Mouse (Mus musculus) MEL (cell line): ENCODE results near the gene Lcmt1. TPM values are rescaled to one million over a fixed set of nuclear protein-coding genes. Genes with fewer than 3 reads are reported as not detected.

Source experiments
- DNase-seq: peaks from one replicate; pipeline ENCODE4 v3.0.0; 2011; ENCODE audit warnings: low read depth, low spot score
- H3K27ac ChIP-seq: 2 replicates; pipeline ENCODE4 v1.5.1; 2012; ENCODE audit warnings: low read depth, mild to moderate bottlenecking, control low read depth, low read length, moderate library complexity; ENCODE audit not compliant: control insufficient read depth
- H3K27me3 ChIP-seq, 2 experiments: fragments of 150-350 bp in 1 of 2; sonication (generic) in 1 of 2; 2 replicates each; pipeline ENCODE4 v1.6.1; 2012; ENCODE audit warnings: low read length in 2 of 2, mild to moderate bottlenecking in 2 of 2, improper control_type of control experiment in 1 of 2, moderate library complexity in 1 of 2; ENCODE audit not compliant: insufficient read depth in 2 of 2, control insufficient read depth in 1 of 2
- H3K36me3 ChIP-seq, 2 experiments: 2 replicates each; pipeline ENCODE4 v1.6.1; 2012 to 2014; ENCODE audit warnings: low read length in 2 of 2, improper control_type of control experiment in 1 of 2, inconsistent platforms in 1 of 2, mild to moderate bottlenecking in 1 of 2; ENCODE audit not compliant: insufficient read depth in 2 of 2, control insufficient read depth in 1 of 2
- H3K4me1 ChIP-seq, 2 experiments: fragments of 150-350 bp in 1 of 2; sonication (generic) in 1 of 2; 2 replicates each; pipeline ENCODE4 v1.6.1; 2012; ENCODE audit warnings: low read length in 2 of 2, improper control_type of control experiment in 1 of 2, mild to moderate bottlenecking in 1 of 2; ENCODE audit not compliant: insufficient read depth in 2 of 2, control insufficient read depth in 1 of 2
- H3K4me3 ChIP-seq, 2 experiments: fragments of 150-350 bp in 1 of 2; sonication (generic) in 1 of 2; 2 replicates each; pipeline ENCODE4 v1.5.1; 2012; ENCODE audit warnings: low read depth in 2 of 2, low read length in 2 of 2, mild to moderate bottlenecking in 2 of 2, moderate library complexity in 2 of 2, control low read depth in 1 of 2, improper control_type of control experiment in 1 of 2; ENCODE audit not compliant: control insufficient read depth in 1 of 2, insufficient read depth in 1 of 2
- H3K79me2 ChIP-seq: 2 replicates; pipeline ENCODE4 v1.6.1; 2012; ENCODE audit warnings: mild to moderate bottlenecking, low read length, moderate library complexity; ENCODE audit not compliant: control insufficient read depth, poor library complexity, insufficient read depth
- H3K9ac ChIP-seq: 2 replicates; pipeline ENCODE4 v1.6.1; 2012; ENCODE audit warnings: low read depth, mild to moderate bottlenecking, control low read depth, low read length, moderate library complexity; ENCODE audit not compliant: control insufficient read depth, poor library complexity, severe bottlenecking
- H3K9me3 ChIP-seq: fragments of 150-350 bp; sonication (generic); replicated peaks from 2 replicates; pipeline ENCODE4 v1.6.1; 2012; ENCODE audit warnings: mild to moderate bottlenecking, low read length, improper control_type of control experiment, moderate library complexity; ENCODE audit not compliant: insufficient read depth
- ELF1 ChIP-seq: IDR thresholded peaks from 2 replicates; pipeline ENCODE4 v1.6.1; 2014; ENCODE audit warnings: low read depth, mild to moderate bottlenecking, inconsistent platforms, low read length, improper control_type of control experiment, moderate library complexity
- KAT2A ChIP-seq: conservative IDR thresholded peaks from 2 replicates; pipeline ENCODE4 v1.6.1; 2012; ENCODE audit warnings: low read depth, low read length, improper control_type of control experiment, inconsistent platforms
- MAFK ChIP-seq: IDR thresholded peaks from 2 replicates; pipeline ENCODE4 v1.6.1; 2011; ENCODE audit warnings: low read depth, mild to moderate bottlenecking, low read length, improper control_type of control experiment, borderline replicate concordance
- MAX ChIP-seq: IDR thresholded peaks from 2 replicates; pipeline ENCODE4 v1.6.1; 2011; ENCODE audit warnings: low read length, improper control_type of control experiment
- MEF2A ChIP-seq: IDR thresholded peaks from 2 replicates; pipeline ENCODE4 v1.6.1; 2014; ENCODE audit warnings: low read depth, mild to moderate bottlenecking, inconsistent platforms, low read length, improper control_type of control experiment; ENCODE audit not compliant: poor library complexity, insufficient replicate concordance, severe bottlenecking; ENCODE audit errors: extremely low read depth
- MYB ChIP-seq: IDR thresholded peaks from 2 replicates; pipeline ENCODE4 v1.6.1; 2011; ENCODE audit warnings: mild to moderate bottlenecking, low read depth, low read length, improper control_type of control experiment
- MYC ChIP-seq: IDR thresholded peaks from 2 replicates; pipeline ENCODE4 v1.6.1; 2011; ENCODE audit warnings: low read depth, mild to moderate bottlenecking, low read length, improper control_type of control experiment, moderate library complexity
- POLR2A ChIP-seq, 2 experiments: IDR thresholded peaks; 2 replicates each; pipeline ENCODE4 v1.6.1; 2011 to 2012; ENCODE audit warnings: low read length in 2 of 2, mild to moderate bottlenecking in 2 of 2, control low read depth in 1 of 2, improper control_type of control experiment in 1 of 2, low read depth in 1 of 2, moderate library complexity in 1 of 2; ENCODE audit not compliant: control insufficient read depth in 1 of 2, insufficient read depth in 1 of 2, poor library complexity in 1 of 2
- POLR2AphosphoS5 ChIP-seq: IDR thresholded peaks from 2 replicates; pipeline ENCODE4 v1.6.1; 2012; ENCODE audit warnings: low read depth, borderline replicate concordance, mild to moderate bottlenecking, inconsistent platforms, low read length, moderate library complexity, mixed read lengths
- RAD21 ChIP-seq: IDR thresholded peaks from 2 replicates; pipeline ENCODE4 v1.6.1; 2011; ENCODE audit warnings: mild to moderate bottlenecking, low read depth, low read length, improper control_type of control experiment
- RCOR1 ChIP-seq: IDR thresholded peaks from 2 replicates; pipeline ENCODE4 v1.6.1; 2012; ENCODE audit warnings: low read depth, mild to moderate bottlenecking, inconsistent platforms, low read length, improper control_type of control experiment
- SIN3A ChIP-seq: IDR thresholded peaks from 2 replicates; pipeline ENCODE4 v1.6.1; 2012; ENCODE audit warnings: low read length, improper control_type of control experiment, inconsistent platforms
- TAL1 ChIP-seq: IDR thresholded peaks from 2 replicates; pipeline ENCODE4 v1.6.1; 2012; ENCODE audit warnings: mild to moderate bottlenecking, inconsistent platforms, low read length, moderate library complexity, mixed read lengths
- ZKSCAN1 ChIP-seq: IDR thresholded peaks from 2 replicates; pipeline ENCODE4 v1.6.1; 2012; ENCODE audit warnings: low read depth, mild to moderate bottlenecking, inconsistent platforms, low read length, improper control_type of control experiment, moderate library complexity
- ZMIZ1 ChIP-seq: IDR thresholded peaks from 2 replicates; pipeline ENCODE4 v1.6.1; 2012; ENCODE audit warnings: low read depth, mild to moderate bottlenecking, inconsistent platforms, low read length, improper control_type of control experiment, moderate library complexity
- ZNF384 ChIP-seq: IDR thresholded peaks from 2 replicates; pipeline ENCODE4 v1.6.1; 2012; ENCODE audit warnings: low read depth, mild to moderate bottlenecking, inconsistent platforms, low read length, improper control_type of control experiment
- polyA plus RNA-seq, 2 experiments: library from polyadenylated mRNA; stranded (reverse) in 1 of 2; unstranded in 1 of 2; fragments of >175 nt in 1 of 2; fragments of >200 nt in 1 of 2; gene quantifications; 2 replicates each; pipeline versions ENCODE4 v1.2.1 to v1.2.4; 2012; ENCODE audit warnings: low replicate concordance in 2 of 2, low read depth in 1 of 2; ENCODE audit not compliant: insufficient read length in 2 of 2, insufficient read depth in 1 of 2, missing spikeins in 1 of 2
- total RNA-seq: library from RNA; depleted of rRNA; stranded (reverse); fragments of 300-350 nt; gene quantifications from 2 replicates; pipeline ENCODE4 v1.2.3, GENCODE M21; 2012

The Lcmt1 gene
- total and polyA plus RNA-seq, 3 experiments: 44.4 to 51.7 TPM; not detected in 1

DNA sequence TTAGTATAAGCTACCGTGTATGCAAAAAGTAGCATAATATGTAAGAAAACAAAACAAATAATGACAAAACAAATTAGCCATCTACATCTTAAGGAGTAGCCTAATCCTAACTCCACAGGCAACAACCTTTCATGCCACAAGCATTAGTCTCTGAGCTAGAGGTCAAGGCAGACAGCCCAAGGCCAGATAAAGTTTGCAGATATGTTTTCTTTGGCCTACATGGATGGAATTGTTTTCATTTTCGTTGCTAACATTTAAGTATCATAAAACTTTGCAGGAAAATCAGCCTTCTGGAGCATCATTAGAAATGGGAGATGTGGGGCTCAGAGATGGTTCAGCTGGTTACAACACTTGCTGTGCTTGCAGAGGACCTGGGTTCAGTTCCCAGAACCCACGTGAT lies 6.8 kb upstream of the Lcmt1 start:
- Histone ChIP-seq H3K27me3 (no peaks in the 10 kb centered on the region), H3K36me3 (peaks cover 0 to 27% of the 10 kb centered on the region in 2 experiments; a peak in 3 of 4 replicates), H3K9ac (no peak overlapping the region), H3K4me3 (no peak overlapping the region), H3K4me1 (peaks cover 11 to 24% of the 10 kb centered on the region in 2 experiments), H3K27ac (no peak overlapping the region), H3K9me3 (no peaks in the 10 kb centered on the region), H3K79me2 (peaks cover 18% of the 10 kb centered on the region)
- DNase-seq: no peak
- TF ChIP-seq RAD21 (no peak), POLR2A (IDR thresholded peaks at IDR 0.05; ENCODE audit: control insufficient read depth in 1 of 2, insufficient read depth in 1 of 2, low read depth in 1 of 2, low read length in 2 of 2, poor library complexity in 1 of 2) (no peak), ELF1 (no peak), ZMIZ1 (no peak), MAFK (no peak), ZNF384 (no peak), MAX (no peak), SIN3A (no peak), KAT2A (no peak), MYC (no peak), MEF2A (no peak), RCOR1 (no peak), TAL1 (no peak)

DNA sequence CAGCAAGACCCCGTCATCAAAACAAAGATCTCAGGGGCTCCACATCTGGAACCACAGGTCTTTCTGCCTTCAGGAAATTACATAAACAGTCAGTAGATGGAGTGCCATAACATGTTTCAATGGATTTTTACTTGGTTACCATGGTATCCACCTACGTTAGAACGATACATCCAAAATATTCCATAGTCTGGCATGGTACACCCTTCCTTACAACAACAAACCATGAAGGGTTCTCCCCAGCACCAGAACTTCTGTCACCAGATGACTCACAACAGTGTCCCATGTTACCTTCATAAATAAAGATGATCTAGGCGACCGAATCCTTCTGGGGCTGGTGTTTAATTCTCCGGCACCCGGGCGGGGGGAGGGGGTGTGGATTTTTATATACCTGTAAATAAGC lies 5.6 kb upstream of the Lcmt1 start:
- Histone ChIP-seq H3K36me3 (peaks cover 0 to 35% of the 10 kb centered on the region in 2 experiments; a peak in 3 of 4 replicates), H3K4me3 (no peak overlapping the region), H3K79me2 (peaks cover 23% of the 10 kb centered on the region), H3K27me3 (no peaks in the 10 kb centered on the region), H3K9ac (no peak overlapping the region)
- no peak for TF ChIP-seq TAL1
- no peak for TF ChIP-seq POLR2AphosphoS5
- no peak for TF ChIP-seq ZKSCAN1
- TF ChIP-seq MYB: no peak
- TF ChIP-seq KAT2A: no peak
- TF ChIP-seq, all 39 proteins: peak for 0
- H3K27ac ChIP-seq: no peak overlapping the region
- DNase-seq: no peak
- H3K4me1 ChIP-seq: peaks cover 11 to 31% of the 10 kb centered on the region in 2 experiments
- H3K9me3 ChIP-seq: no peaks in the 10 kb centered on the region
